Comparison of ENCODE assay signal across 9 mouse cellular contexts in genomic region chr3:84848798-84849197, GRCm38 (mm10). TPM values are rescaled to one million over a fixed set of nuclear protein-coding genes. Genes with fewer than 3 reads are reported as not detected.
DNase-seq lines count a peak whose midpoint lies in the region; ATAC-seq and TF ChIP-seq lines count a peak whose summit lies in the region.
"Had no signal": no experiment of that assay in that cellular context is flagged by ENCODE, and none has a peak within 500 bp of the region (broad histone marks: within the 10 kb centered on the region; RNA-seq: fewer than 3 reads in every experiment).

No protein-coding gene starts in this region.

- H3K9me3 ChIP-seq in midbrain, postnatal 0 days (ENCODE audit: low read length), result no peaks in the 10 kb centered on the region
- H3K9me3 ChIP-seq: embryonic facial prominence, embryonic 12.5 days had no signal

- H3K36me3 ChIP-seq in midbrain, postnatal 0 days (ENCODE audit: insufficient read depth, low read length), result no peaks in the 10 kb centered on the region
- H3K36me3 ChIP-seq: embryonic facial prominence, embryonic 12.5 days had no signal

- 46% methylated on average over 4 of the region's 4 CpGs for WGBS in lung, adult 2 months
- WGBS in midbrain, postnatal 0 days, result 86% methylated on average over 4 of the region's 4 CpGs

- no peak overlapping the region for H3K4me2 ChIP-seq in midbrain, postnatal 0 days (ENCODE audit: low read depth, low read length, poor library complexity, severe bottlenecking)
- H3K4me2 ChIP-seq: embryonic facial prominence, embryonic 12.5 days had no signal

- peak; percentile 91 for ATAC-seq in inflammation-experienced regulatory T-cells, adult 6 months
- ATAC-seq in midbrain, postnatal 0 days (ENCODE audit: low FRiP score), result no peak

- H3K9ac ChIP-seq in midbrain, postnatal 0 days (replicated peaks; ENCODE audit: low read length, poor library complexity, severe bottlenecking), result no peak overlapping the region
- H3K9ac ChIP-seq: embryonic facial prominence, embryonic 12.5 days had no signal

- TF ChIP-seq POLR2A in lung, adult 2 months (IDR thresholded peaks at IDR 0.05; ENCODE audit: borderline replicate concordance, extremely low read depth, low read depth, low read length), result no peak

- H3K27me3 ChIP-seq in midbrain, postnatal 0 days (ENCODE audit: insufficient read depth, low read length), result no peaks in the 10 kb centered on the region
- H3K27me3 ChIP-seq: embryonic facial prominence, embryonic 12.5 days had no signal

- no peak for TF ChIP-seq CTCF in lung, adult 2 months (IDR thresholded peaks at IDR 0.05; ENCODE audit: insufficient read depth, low read length)
- no peak for TF ChIP-seq CTCF in midbrain, postnatal 0 days (IDR thresholded peaks at IDR 0.05)

- no peak overlapping the region for H3K27ac ChIP-seq in midbrain, postnatal 0 days (ENCODE audit: low read depth, low read length)
- H3K27ac ChIP-seq: embryonic facial prominence, embryonic 12.5 days had no signal

- no peak overlapping the region for H3K4me3 ChIP-seq in lung, adult 2 months (replicated peaks; ENCODE audit: extremely low read depth, low read depth, low read length)
- H3K4me3 ChIP-seq in midbrain, postnatal 0 days (ENCODE audit: low read depth, low read length), result no peak overlapping the region
- H3K4me3 ChIP-seq: embryonic facial prominence, embryonic 12.5 days had no signal

- peak; percentile 59 to 77 for DNase-seq in lung, adult 18-20 months
- DNase-seq in lung, adult 2 months, result no peak
- peak; percentile 58 to 65 for DNase-seq in lung, postnatal 4 days
- no peak for DNase-seq in frontal cortex, postnatal 14 days (ENCODE audit: low spot score in 2 of 2)
- DNase-seq in midbrain, postnatal 0 days (ENCODE audit: low spot score), result no peak
- DNase-seq in layer of hippocampus, adult 9-10 months (ENCODE audit: low spot score), result no peak
- DNase-seq: right cerebral cortex, postnatal 4 days had no signal

- H3K4me1 ChIP-seq in lung, adult 2 months (ENCODE audit: control insufficient read depth, insufficient read depth, low read length), result peaks cover 13% of the 10 kb centered on the region
- H3K4me1 ChIP-seq in midbrain, postnatal 0 days (ENCODE audit: insufficient read depth, low read length), result no peaks in the 10 kb centered on the region
- H3K4me1 ChIP-seq: embryonic facial prominence, embryonic 12.5 days had no signal

RNA-seq across cellular contexts. Expression of gene Fbxw7, which starts 33.7 kb away (rescaled TPM):
- polyA plus RNA-seq in lung, adult 2 months (2012; rRNA removed), result 3.9 and 6.7 TPM in 2 replicates
- 10 to 100 TPM; 17.0 to 21.0 (median 17.2) TPM for polyA plus RNA-seq in inflammation-experienced regulatory T-cells, adult 6 months (2017; shearing (Covaris generic))
- total RNA-seq in midbrain, postnatal 0 days (2014; rRNA removed), result 42.1 and 46.9 TPM in 2 replicates
- polyA plus RNA-seq in midbrain, postnatal 0 days (2015; fragmentation: Nextera tagmentation; extraction: Ambion mirVana), result 34.4 TPM in 2 replicates

Comparison
In these comparisons a context has a peak if more than half of its experiments do, and no peak if none do; other contexts are left out.
1. DNase-seq: peak in lung, adult 18-20 months (2 of 2) and lung, postnatal 4 days (2 of 2); none in lung, adult 2 months (single experiment), frontal cortex, postnatal 14 days (0 of 2), midbrain, postnatal 0 days (single experiment) and layer of hippocampus, adult 9-10 months (single experiment).